Mouse (Mus musculus): ENCODE data around the gene Itpk1. TPM values are rescaled to one million over a fixed set of nuclear protein-coding genes. Genes with fewer than 3 reads are reported as not detected.

Gene Itpk1
- polyA plus RNA-seq, 1 experiment, result 324 TPM

- Histone ChIP-seq H3K4me1 (ENCODE audit: control insufficient read depth, insufficient read depth, insufficient read length, low read length) (peaks cover 13% of the 10 kb centered on the region; the same call in 1 of the 2 replicates), H3K4me3 (ENCODE audit: low read depth, low read length) (no peak overlapping the region), H3K36me3 (ENCODE audit: control insufficient read depth, insufficient read depth, low read length) (no peaks in the 10 kb centered on the region), H3K27ac (ENCODE audit: insufficient read depth, low read depth, low read length) (no peak overlapping the region), H3K27me3 (ENCODE audit: control insufficient read depth, insufficient read depth, low read length) (no peaks in the 10 kb centered on the region)
- TF ChIP-seq POLR2A (IDR thresholded peaks at IDR 0.05; ENCODE audit: low read depth, low read length) (no peak), CTCF (IDR thresholded peaks at IDR 0.05; ENCODE audit: extremely low read depth, insufficient read length, insufficient replicate concordance, low read depth, low read length) (no peak)
- 70% methylated on average over 3 of the region's 3 CpGs for WGBS
Measured at GRCm38 (mm10) chr12:102524216-102524615, 180.5 kb downstream of the Itpk1 start.

GRCm38 (mm10) chr12:102521777-102522319 lies 182.9 kb downstream of the Itpk1 start:
- Histone ChIP-seq H3K27me3 (ENCODE audit: control insufficient read depth, insufficient read depth, low read length) (no peaks in the 10 kb centered on the region), H3K4me1 (ENCODE audit: control insufficient read depth, insufficient read depth, insufficient read length, low read length) (peaks cover 16% of the 10 kb centered on the region; the same call in 1 of the 2 replicates), H3K36me3 (ENCODE audit: control insufficient read depth, insufficient read depth, low read length) (no peaks in the 10 kb centered on the region), H3K4me3 (ENCODE audit: low read depth, low read length) (no peak overlapping the region), H3K27ac (ENCODE audit: insufficient read depth, low read depth, low read length) (no peak overlapping the region)
- WGBS, result 18% methylated on average over 13 of the region's 13 CpGs
- TF ChIP-seq CTCF (IDR thresholded peaks at IDR 0.05; ENCODE audit: extremely low read depth, insufficient read length, insufficient replicate concordance, low read depth, low read length) (no peak), POLR2A (IDR thresholded peaks at IDR 0.05; ENCODE audit: low read depth, low read length) (no peak)

- H3K27me3 ChIP-seq (ENCODE audit: control insufficient read depth, insufficient read depth, low read length), result no peaks in the 10 kb centered on the region
- WGBS, result 93% methylated on average over 12 of the region's 12 CpGs
- H3K4me1 ChIP-seq (ENCODE audit: control insufficient read depth, insufficient read depth, insufficient read length, low read length), result peaks cover 17% of the 10 kb centered on the region; the same call in 1 of the 2 replicates
- no peak overlapping the region for H3K27ac ChIP-seq (ENCODE audit: insufficient read depth, low read depth, low read length)
- no peak overlapping the region for H3K4me3 ChIP-seq (ENCODE audit: low read depth, low read length)
- no peaks in the 10 kb centered on the region for H3K36me3 ChIP-seq (ENCODE audit: control insufficient read depth, insufficient read depth, low read length)
- TF ChIP-seq POLR2A (IDR thresholded peaks at IDR 0.05; ENCODE audit: low read depth, low read length) (no peak), CTCF (IDR thresholded peaks at IDR 0.05; ENCODE audit: extremely low read depth, insufficient read length, insufficient replicate concordance, low read depth, low read length) (no peak)
Measured at GRCm38 (mm10) chr12:102519929-102520720, 184.6 kb downstream of the Itpk1 start.

Other genes starting within 250 kb of the Itpk1 start
- gene Golga5, start 235.8 kb downstream of the Itpk1 start, polyA plus RNA-seq (2012; rRNA removed), result 3.7 and 7.8 TPM in 2 replicates
- gene Chga, start 150.0 kb downstream of the Itpk1 start, polyA plus RNA-seq (2012; rRNA removed), result 26.1 and 73.7 TPM in 2 replicates
- 0.30 and 0.74 TPM in 2 replicates for gene Moap1, start 38.7 kb upstream of the Itpk1 start, polyA plus RNA-seq (2012; rRNA removed)
- gene Tmem251, start 38.8 kb upstream of the Itpk1 start, polyA plus RNA-seq (2012; rRNA removed), result 1.7 and 2.4 TPM in 2 replicates
- gene Gm28051, start 52.8 kb upstream of the Itpk1 start, polyA plus RNA-seq (2012; rRNA removed), result not detected in 2 replicates
- gene Gon7, start 52.9 kb upstream of the Itpk1 start, polyA plus RNA-seq (2012; rRNA removed), result 3.4 and 11.2 TPM in 2 replicates
- gene Ubr7, start 53.0 kb upstream of the Itpk1 start, polyA plus RNA-seq (2012; rRNA removed), result 2.7 and 4.5 TPM in 2 replicates
- 0.47 and 0.84 TPM in 2 replicates for gene Gm20604, start 53.7 kb upstream of the Itpk1 start, polyA plus RNA-seq (2012; rRNA removed)
- gene Btbd7, start 173.5 kb upstream of the Itpk1 start, polyA plus RNA-seq (2012; rRNA removed), result 5.5 and 11.5 TPM in 2 replicates
- gene Cox8c, start 194.4 kb upstream of the Itpk1 start, polyA plus RNA-seq (2012; rRNA removed), result not detected in 2 replicates
- gene Unc79, start 243.9 kb upstream of the Itpk1 start, polyA plus RNA-seq (2012; rRNA removed), result 0.23 and 0.33 TPM in 2 replicates

Data from small intestine, adult 2 months (tissue).